Mouse (Mus musculus): ENCODE data around the gene Snx12. TPM values are rescaled to one million over a fixed set of nuclear protein-coding genes. Genes with fewer than 3 reads are reported as not detected.

Gene Snx12
- 37.4 and 39.0 TPM in 2 replicates for polyA plus RNA-seq (2021; fragmentation: Nextera tagmentation)
- long read RNA-seq, experiment 1, transcript Snx12-204 (6 exons, 1,114 nt), result major isoform, 12 of 41 reads
- long read RNA-seq, experiment 1, partial matches to known transcripts, result 9 of 41 reads
- long read RNA-seq, experiment 1, other reads (novel, unspliced or antisense), result 18 of 41 reads
- long read RNA-seq, experiment 2, transcript Snx12-204 (6 exons, 1,114 nt), result minor isoform, 7 of 44 reads
- long read RNA-seq, experiment 2, transcript Snx12-202 (4 exons, 2,415 nt), result major isoform, 8 of 44 reads
- long read RNA-seq, experiment 2, partial matches to known transcripts, result 0 of 44 reads
- long read RNA-seq, experiment 2, other reads (novel, unspliced or antisense), result 27 of 44 reads

DNA sequence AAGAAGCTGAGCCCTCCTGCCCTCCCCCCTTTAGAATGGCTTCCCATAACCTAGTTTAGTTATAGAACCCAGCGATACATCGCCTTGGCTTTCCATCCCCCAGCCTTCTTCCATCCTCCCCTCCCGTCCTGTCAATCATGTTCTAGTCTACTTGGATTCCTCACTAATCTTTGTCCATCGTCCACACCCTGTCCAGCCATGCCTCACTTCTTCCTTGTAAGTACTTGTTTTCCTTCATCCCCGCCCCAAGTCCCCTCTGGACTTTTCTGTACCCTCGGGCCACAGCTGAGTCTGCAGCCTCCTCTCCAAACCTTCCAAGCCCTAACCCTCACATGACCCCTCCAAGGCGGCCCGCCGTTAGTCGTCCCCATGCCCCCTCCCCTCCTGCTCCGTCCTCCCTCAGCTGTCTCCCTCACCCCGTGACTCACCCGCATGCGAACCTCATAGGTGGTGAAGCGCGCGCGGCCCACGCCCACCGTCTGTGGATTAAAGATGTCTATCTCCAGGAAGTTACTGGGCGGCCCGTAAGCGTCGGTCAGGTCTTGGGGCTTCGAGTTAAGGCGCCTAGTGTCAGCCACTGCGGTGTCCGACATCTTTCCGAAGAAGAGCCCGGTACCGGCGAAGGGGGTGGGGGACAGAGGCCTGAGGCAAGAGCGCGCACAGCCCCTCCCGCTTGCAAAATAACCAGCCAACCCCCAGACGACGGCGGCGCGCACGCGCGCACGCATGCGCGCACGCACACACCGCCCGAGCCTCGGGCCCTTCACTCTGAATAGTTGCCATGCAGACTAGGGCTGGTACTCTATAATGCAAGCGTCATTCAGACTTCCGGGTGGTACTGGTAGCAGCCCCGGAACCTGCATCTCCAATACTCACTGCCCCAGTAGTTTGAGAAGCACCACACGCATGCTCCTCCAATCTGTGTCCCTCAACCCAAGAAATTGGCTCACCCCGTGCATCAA lies at the start of gene Snx12:
TSS of gene Snx12 (minus strand) at position 730 of the 962 bp plus-strand sequence.

GRCm38 (mm10) chrX:101268755-101269124 lies 46.4 kb upstream of the Snx12 start, which contains the start of gene Gm20489:
Gm20489 (minus strand) TSS chrX:101269023.

DNA sequence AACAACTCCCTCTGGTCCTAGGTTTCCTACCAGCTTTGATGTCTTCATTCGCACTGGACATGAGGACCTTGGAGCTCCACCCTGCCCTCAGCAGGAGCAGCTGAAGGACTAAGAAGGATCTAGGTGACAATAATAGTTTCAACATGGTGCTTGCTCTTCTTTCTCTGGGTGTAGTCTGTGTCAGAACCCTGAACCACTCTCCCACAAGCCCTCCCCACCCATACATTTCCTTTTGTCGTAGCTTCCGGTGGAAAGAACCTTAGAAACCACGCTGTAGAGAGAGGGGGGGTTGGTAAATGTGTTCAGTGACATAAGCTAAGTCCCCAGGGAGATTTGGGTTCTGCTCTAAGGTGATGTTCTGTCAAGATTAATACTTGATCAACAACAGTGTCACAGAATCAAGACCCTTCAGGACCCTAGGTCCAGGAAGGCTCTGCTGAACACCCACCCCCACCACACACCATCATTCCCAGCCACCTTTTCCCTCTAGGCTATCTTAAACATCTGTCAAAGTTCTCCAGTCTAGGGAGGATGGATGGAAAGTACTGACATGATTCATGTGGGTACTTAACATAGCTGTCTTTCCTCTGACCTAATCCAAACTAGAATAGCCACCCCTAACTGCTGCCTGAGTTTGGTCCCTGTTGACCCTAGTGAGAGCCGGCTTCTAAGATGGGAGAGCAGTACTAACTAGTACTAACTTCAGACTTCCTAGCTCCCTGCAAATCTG lies 45.8 kb upstream of the Snx12 start, which contains the start of gene Il2rg:
TSS of gene Il2rg (minus strand) at position 231 of the 730 bp plus-strand sequence.

GRCm38 (mm10) chrX:101263892-101264291 lies 41.5 kb upstream of the Snx12 start, which contains the start of gene Gm614:
Gm614 (minus strand) TSS chrX:101263992.

GRCm38 (mm10) chrX:101253952-101254729 lies 31.8 kb upstream of the Snx12 start, which contains the start of gene Foxo4:
Foxo4 (plus strand) TSS chrX:101254528.

DNA sequence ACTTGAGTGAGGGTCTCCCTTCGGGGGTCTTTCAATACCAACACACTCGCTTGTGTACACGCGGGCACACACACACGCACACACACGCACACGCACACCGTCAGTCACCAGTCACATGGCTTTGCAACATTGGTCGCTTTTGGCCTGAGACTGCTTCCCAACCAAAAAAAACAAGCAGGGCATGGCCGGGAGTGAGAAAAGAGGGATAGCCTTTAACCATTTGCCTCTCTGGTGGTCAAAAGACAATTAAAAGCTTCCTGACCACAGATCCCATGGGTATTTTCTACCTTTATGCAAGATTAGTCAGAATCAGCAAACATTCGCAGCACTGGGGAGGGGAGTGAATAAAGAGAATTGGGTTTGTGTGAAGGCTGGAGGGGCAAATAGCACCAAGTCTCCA lies 136.4 kb downstream of the Snx12 start, which contains the start of gene Slc7a3:
TSS of gene Slc7a3 (minus strand) at position 101 of the 400 bp plus-strand sequence.

DNA sequence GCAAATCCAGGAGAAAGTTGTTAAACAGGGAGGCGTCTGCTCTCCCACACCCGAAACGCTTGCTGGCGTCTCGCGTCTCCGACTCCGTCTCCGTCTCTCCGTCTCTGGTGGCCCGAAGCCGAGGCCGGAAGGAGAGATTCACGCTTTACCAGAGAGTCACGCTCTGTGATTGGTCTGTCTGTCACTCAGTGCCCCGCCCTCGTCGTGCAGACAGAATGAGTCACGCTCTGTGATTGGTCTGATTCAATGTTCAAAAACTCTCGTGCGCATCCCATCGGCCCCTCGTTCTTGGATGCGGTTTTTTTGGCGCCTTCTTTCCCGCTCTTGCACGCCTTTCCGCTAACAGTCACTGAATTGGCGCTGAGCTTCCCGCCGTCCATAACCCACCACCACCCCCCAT lies 162.8 kb downstream of the Snx12 start, which contains the start of gene Tex11:
TSS of gene Tex11 (minus strand) at position 127 of the 400 bp plus-strand sequence.

Other genes with a start within 250 kb of the Snx12 start
- gene Tex11, start 162.9 kb downstream of the Snx12 start, polyA plus RNA-seq (2021; fragmentation: Nextera tagmentation), result 0.16 and 0.35 TPM in 2 replicates
- 7.5 and 8.6 TPM in 2 replicates for gene Slc7a3, start 136.5 kb downstream of the Snx12 start, polyA plus RNA-seq (2021; fragmentation: Nextera tagmentation)
- gene Foxo4, start 32.0 kb upstream of the Snx12 start, polyA plus RNA-seq (2021; fragmentation: Nextera tagmentation), result 0.67 and 0.72 TPM in 2 replicates
- not detected in 2 replicates for gene Gm614, start 41.4 kb upstream of the Snx12 start, polyA plus RNA-seq (2021; fragmentation: Nextera tagmentation)
- gene Il2rg, start 45.7 kb upstream of the Snx12 start, polyA plus RNA-seq (2021; fragmentation: Nextera tagmentation), result 1.4 and 1.9 TPM in 2 replicates
- not detected in 2 replicates for gene Gm20489, start 46.5 kb upstream of the Snx12 start, polyA plus RNA-seq (2021; fragmentation: Nextera tagmentation)
- 2.6 and 2.9 TPM in 2 replicates for gene Med12, start 51.5 kb upstream of the Snx12 start, polyA plus RNA-seq (2021; fragmentation: Nextera tagmentation)
- gene Nlgn3, start 76.6 kb upstream of the Snx12 start, polyA plus RNA-seq (2021; fragmentation: Nextera tagmentation), result 112 and 129 TPM in 2 replicates
- gene Gjb1, start 153.8 kb upstream of the Snx12 start, polyA plus RNA-seq (2021; fragmentation: Nextera tagmentation), result 24.4 TPM in 2 replicates
- gene Zmym3, start 198.3 kb upstream of the Snx12 start, polyA plus RNA-seq (2021; fragmentation: Nextera tagmentation), result 19.8 and 27.6 TPM in 2 replicates
- gene Nono, start 206.8 kb upstream of the Snx12 start, polyA plus RNA-seq (2021; fragmentation: Nextera tagmentation), result 87.1 and 92.9 TPM in 2 replicates
- gene Itgb1bp2, start 226.5 kb upstream of the Snx12 start, polyA plus RNA-seq (2021; fragmentation: Nextera tagmentation), result not detected in 2 replicates